Comparison of ENCODE assay signal across 8 mouse cellular contexts in genomic region chr12:37880042-37881017, GRCm38 (mm10).
DNase-seq lines count a peak whose midpoint lies in the region; ATAC-seq and TF ChIP-seq lines count a peak whose summit lies in the region.

No protein-coding gene starts in this region.

- peak overlapping the region; percentile 27; the same call in 1 of the 2 replicates for H3K27ac ChIP-seq in hindbrain, embryonic 13.5 days
- H3K27ac ChIP-seq in midbrain, postnatal 0 days (ENCODE audit: low read depth, low read length) = peak overlapping the region; percentile 74
- H3K27ac ChIP-seq in thymus, adult 2 months (ENCODE audit: control insufficient read depth, insufficient read depth, low read length) = no peak overlapping the region

- DNase-seq in Muller cell, postnatal 12 days (ENCODE audit: inconsistent ontology term) = peak; percentile 64
- peak; percentile 39 for DNase-seq in cerebellum, adult 8-10 months
- peak; percentile 34 for DNase-seq in left cerebral cortex, postnatal 4 days
- peak; percentile 62 for DNase-seq in midbrain, postnatal 0 days (ENCODE audit: low spot score)
- no peak for DNase-seq in thymus, adult 2 months

- TF ChIP-seq POLR2A in thymus, adult 2 months (IDR thresholded peaks at IDR 0.05; ENCODE audit: control insufficient read depth, extremely low read depth, insufficient read depth, low read length, poor library complexity) = no peak

- no peaks in the 10 kb centered on the region for H3K36me3 ChIP-seq in hindbrain, embryonic 13.5 days
- no peaks in the 10 kb centered on the region for H3K36me3 ChIP-seq in midbrain, postnatal 0 days (ENCODE audit: insufficient read depth, low read length)
- no peaks in the 10 kb centered on the region for H3K36me3 ChIP-seq in thymus, adult 2 months (ENCODE audit: control insufficient read depth, insufficient read depth, low read length)

- WGBS in hindbrain, embryonic 13.5 days = 1% methylated on average over 26 of the region's 26 CpGs
- under 1% methylated on average over 26 of the region's 26 CpGs for WGBS in midbrain, postnatal 0 days
- WGBS in thymus, adult 2 months = 7% methylated on average over 25 of the region's 26 CpGs

- H3K4me1 ChIP-seq in hindbrain, embryonic 13.5 days (replicated peaks) = peaks cover 12% of the 10 kb centered on the region; the same call in 1 of the 2 replicates
- H3K4me1 ChIP-seq in midbrain, postnatal 0 days (ENCODE audit: insufficient read depth, low read length) = no peaks in the 10 kb centered on the region
- H3K4me1 ChIP-seq in thymus, adult 2 months (replicated peaks; ENCODE audit: control insufficient read depth, insufficient read depth, low read length) = no peaks in the 10 kb centered on the region

- ATAC-seq in frontal cortex, adult (ENCODE audit: low TSS enrichment) = peak; percentile 94
- peak; percentile 88 for ATAC-seq in hindbrain, embryonic 13.5 days (ENCODE audit: low FRiP score)
- peak; percentile 86 for ATAC-seq in midbrain, postnatal 0 days (ENCODE audit: low FRiP score)
- ATAC-seq in activated CD4-positive, CD25-positive, alpha-beta regulatory T cell, adult 4 months = no peak

- H3K9me3 ChIP-seq in hindbrain, embryonic 13.5 days = no peaks in the 10 kb centered on the region
- no peaks in the 10 kb centered on the region for H3K9me3 ChIP-seq in midbrain, postnatal 0 days (ENCODE audit: low read length)

- intact Hi-C loops in left cerebral cortex, postnatal 4 days (cut with DNase I) = loop anchor here (10.0 kb wide), 1 partner anchor 234 kb away; no protein-coding TSS in a partner anchor

- H3K4me3 ChIP-seq in hindbrain, embryonic 13.5 days = peak overlapping the region; percentile 47
- H3K4me3 ChIP-seq in midbrain, postnatal 0 days (ENCODE audit: low read depth, low read length) = peak overlapping the region; percentile 45
- H3K4me3 ChIP-seq in thymus, adult 2 months (ENCODE audit: control insufficient read depth, insufficient read depth, low read length) = no peak overlapping the region

- peak overlapping the region; percentile 66 for H3K9ac ChIP-seq in hindbrain, embryonic 13.5 days
- H3K9ac ChIP-seq in midbrain, postnatal 0 days (replicated peaks; ENCODE audit: low read length, poor library complexity, severe bottlenecking) = peak overlapping the region; percentile 44

- peak overlapping the region; percentile 78 for H3K4me2 ChIP-seq in hindbrain, embryonic 13.5 days
- H3K4me2 ChIP-seq in midbrain, postnatal 0 days (ENCODE audit: low read depth, low read length, poor library complexity, severe bottlenecking) = peak overlapping the region; percentile 71

- H3K27me3 ChIP-seq in hindbrain, embryonic 13.5 days = no peaks in the 10 kb centered on the region
- H3K27me3 ChIP-seq in midbrain, postnatal 0 days (ENCODE audit: insufficient read depth, low read length) = no peaks in the 10 kb centered on the region
- H3K27me3 ChIP-seq in thymus, adult 2 months (ENCODE audit: control insufficient read depth, insufficient read depth, low read length) = no peaks in the 10 kb centered on the region

- TF ChIP-seq CTCF in midbrain, postnatal 0 days (IDR thresholded peaks at IDR 0.05) = no peak
- TF ChIP-seq CTCF in thymus, adult 2 months (IDR thresholded peaks at IDR 0.05; ENCODE audit: borderline replicate concordance, control insufficient read depth, extremely low read depth, insufficient read depth, low read length, poor library complexity) = no peak
